Mouse (Mus musculus): ENCODE measurements around the gene Gm39115. TPM values are rescaled to one million over a fixed set of nuclear protein-coding genes. Genes with fewer than 3 reads are reported as not detected.

Gene Gm39115
- polyA plus RNA-seq, 1 experiment from 2014 or later: not detected

Other genes with a start within 250 kb of the Gm39115 start
- 30.9 and 31.0 TPM in 2 replicates for gene Tollip, start 217.5 kb downstream of the Gm39115 start, polyA plus RNA-seq (2016; fragmentation: Nextera tagmentation; extraction: Ambion mirVana)
- gene Brsk2, start 186.3 kb downstream of the Gm39115 start, polyA plus RNA-seq (2016; fragmentation: Nextera tagmentation; extraction: Ambion mirVana): 0.23 and 0.33 TPM in 2 replicates
- 62.9 and 64.6 TPM in 2 replicates for gene Mob2, start 75.0 kb downstream of the Gm39115 start, polyA plus RNA-seq (2016; fragmentation: Nextera tagmentation; extraction: Ambion mirVana)
- gene Dusp8, start 40.2 kb downstream of the Gm39115 start, polyA plus RNA-seq (2016; fragmentation: Nextera tagmentation; extraction: Ambion mirVana): 7.4 and 7.5 TPM in 2 replicates
- gene Gm45618, start 15.3 kb downstream of the Gm39115 start, polyA plus RNA-seq (2016; fragmentation: Nextera tagmentation; extraction: Ambion mirVana): not detected in 2 replicates
- gene Gm45337, start 8.6 kb upstream of the Gm39115 start, polyA plus RNA-seq (2016; fragmentation: Nextera tagmentation; extraction: Ambion mirVana): not detected in 2 replicates
- gene Gm29735, start 21.1 kb upstream of the Gm39115 start, polyA plus RNA-seq (2016; fragmentation: Nextera tagmentation; extraction: Ambion mirVana): not detected in 2 replicates
- not detected in 2 replicates for gene Gm4553, start 29.7 kb upstream of the Gm39115 start, polyA plus RNA-seq (2016; fragmentation: Nextera tagmentation; extraction: Ambion mirVana)
- not detected in 2 replicates for gene Krtap5-2, start 40.0 kb upstream of the Gm39115 start, polyA plus RNA-seq (2016; fragmentation: Nextera tagmentation; extraction: Ambion mirVana)
- gene Gm10153, start 54.4 kb upstream of the Gm39115 start, polyA plus RNA-seq (2016; fragmentation: Nextera tagmentation; extraction: Ambion mirVana): not detected in 2 replicates
- not detected in 2 replicates for gene Krtap5-3, start 65.3 kb upstream of the Gm39115 start, polyA plus RNA-seq (2016; fragmentation: Nextera tagmentation; extraction: Ambion mirVana)
- gene Gm7579, start 75.8 kb upstream of the Gm39115 start, polyA plus RNA-seq (2016; fragmentation: Nextera tagmentation; extraction: Ambion mirVana): not detected in 2 replicates
- gene Krtap5-5, start 93.9 kb upstream of the Gm39115 start, polyA plus RNA-seq (2016; fragmentation: Nextera tagmentation; extraction: Ambion mirVana): not detected in 2 replicates
- gene Gm40460, start 105.0 kb upstream of the Gm39115 start, polyA plus RNA-seq (2016; fragmentation: Nextera tagmentation; extraction: Ambion mirVana): not detected in 2 replicates
- gene Gm2431, start 122.3 kb upstream of the Gm39115 start, polyA plus RNA-seq (2016; fragmentation: Nextera tagmentation; extraction: Ambion mirVana): not detected in 2 replicates
- not detected in 2 replicates for gene Gm4559, start 138.3 kb upstream of the Gm39115 start, polyA plus RNA-seq (2016; fragmentation: Nextera tagmentation; extraction: Ambion mirVana)
- gene Krtap5-1, start 161.1 kb upstream of the Gm39115 start, polyA plus RNA-seq (2016; fragmentation: Nextera tagmentation; extraction: Ambion mirVana): not detected in 2 replicates
- not detected in 2 replicates for gene Krtap5-4, start 167.5 kb upstream of the Gm39115 start, polyA plus RNA-seq (2016; fragmentation: Nextera tagmentation; extraction: Ambion mirVana)
- gene Ifitm10, start 237.7 kb upstream of the Gm39115 start, polyA plus RNA-seq (2016; fragmentation: Nextera tagmentation; extraction: Ambion mirVana): 1.5 and 2.5 TPM in 2 replicates
- gene Gm49369, start 246.6 kb upstream of the Gm39115 start, polyA plus RNA-seq (2016; fragmentation: Nextera tagmentation; extraction: Ambion mirVana): 1.4 TPM in 1 of 2 replicates, not detected in the other